Mouse (Mus musculus) ovary, postnatal 10 days (tissue): ENCODE data around the gene Gm38655.
A peak's percentile ranks its signal among the peaks of the same experiment; 100 is the strongest.
"Not testable (repeated sequence)": the region's sequence is repeated elsewhere in the genome, so short reads cannot be mapped to it uniquely, and the experiment has no call there.

Experiments
- DNase-seq: peaks from one replicate; pipeline ENCODE4 v3.0.0; 2022; ENCODE audit warnings: low spot score

Gene Gm38655

DNA sequence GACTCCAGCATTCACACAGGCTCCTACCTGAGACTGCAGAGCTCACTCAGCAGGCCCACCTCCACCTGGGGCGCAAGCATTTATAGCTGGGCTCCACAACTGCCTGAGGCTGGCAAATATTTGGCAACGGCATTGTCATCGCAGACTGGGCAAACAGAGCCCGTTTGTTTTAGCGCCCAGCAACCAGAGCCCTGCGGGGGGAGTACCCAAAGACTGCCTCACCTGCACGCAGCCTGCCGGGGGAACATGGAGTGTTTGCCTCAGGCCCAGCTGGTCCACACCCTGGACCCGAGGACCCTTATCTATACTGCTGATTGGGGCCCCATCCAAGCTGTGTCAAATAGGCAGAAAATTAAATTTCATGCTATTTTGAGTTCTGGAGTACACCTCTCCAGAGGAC, at the start of gene Gm38655:
Gm38655 (minus strand) TSS at position 61 of the 400 bp plus-strand sequence.
- no peak for DNase-seq

DNA sequence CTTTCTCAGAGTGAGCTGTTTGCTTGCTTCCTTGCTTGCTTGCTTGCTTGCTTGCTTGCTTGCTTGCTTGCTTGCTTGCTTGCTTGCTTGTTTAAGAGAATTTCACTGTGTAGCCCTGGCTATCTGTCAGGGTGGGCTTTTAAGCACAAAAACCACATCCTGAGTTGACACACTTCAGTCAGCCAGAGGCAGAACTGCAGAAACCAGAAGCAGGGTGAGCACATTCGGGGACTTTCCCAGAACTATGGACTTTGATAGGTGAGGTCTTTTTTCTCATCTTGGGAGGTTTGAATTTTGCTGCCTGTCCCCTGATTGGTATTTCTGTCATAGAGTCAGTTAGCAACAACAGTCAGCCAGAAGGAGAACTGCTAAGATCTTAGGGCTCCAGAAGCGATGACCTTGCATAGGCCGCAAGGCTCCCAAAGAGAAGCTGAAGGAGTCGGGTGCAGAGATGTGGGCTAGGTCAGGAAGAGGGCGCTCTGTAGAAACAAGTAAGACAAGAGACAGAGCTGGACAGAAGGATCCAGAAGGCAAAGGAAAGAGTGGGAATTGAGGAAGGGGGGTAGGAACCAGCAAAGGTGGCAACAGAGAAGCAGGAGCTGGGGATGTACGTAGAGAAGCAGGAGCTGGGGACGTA, 49.4 kb upstream of the Gm38655 start:
- no peak for DNase-seq

DNA sequence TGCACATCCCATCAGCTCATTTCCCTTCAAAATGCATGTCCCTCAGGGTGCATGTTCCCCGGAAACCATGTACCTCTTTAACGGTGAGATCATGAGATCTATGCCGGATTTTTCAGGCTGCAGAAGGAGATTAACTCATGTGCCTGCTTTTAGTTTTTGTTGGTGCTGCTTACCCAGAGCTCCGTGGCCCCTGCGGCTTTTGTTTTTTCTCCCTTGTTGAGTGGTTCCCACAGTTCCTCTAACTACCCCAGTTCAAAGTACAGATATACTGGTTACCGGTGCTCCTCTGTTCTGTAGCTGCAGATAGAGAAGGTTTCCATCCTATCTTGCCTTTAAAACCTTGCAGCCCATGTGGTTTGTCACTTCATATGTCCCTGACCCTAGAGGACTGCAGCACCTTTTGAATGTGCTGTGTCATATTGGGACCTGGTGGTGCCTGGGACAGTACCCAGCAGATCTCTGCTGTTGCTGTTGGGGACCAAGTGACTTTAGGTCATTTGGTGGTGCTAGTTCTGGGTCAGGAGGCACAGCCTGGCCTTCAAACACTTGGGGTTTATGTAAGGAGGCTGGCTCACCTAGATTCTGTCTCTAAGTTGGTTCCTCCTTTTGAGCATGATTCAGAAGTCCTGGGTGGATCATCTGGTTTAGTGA, 47.8 kb upstream of the Gm38655 start:
- DNase-seq: no peak

- DNase-seq: not testable (repeated sequence)
Observed at GRCm38 (mm10) chr17:25222504-25222940, 47.3 kb upstream of the Gm38655 start.

DNA sequence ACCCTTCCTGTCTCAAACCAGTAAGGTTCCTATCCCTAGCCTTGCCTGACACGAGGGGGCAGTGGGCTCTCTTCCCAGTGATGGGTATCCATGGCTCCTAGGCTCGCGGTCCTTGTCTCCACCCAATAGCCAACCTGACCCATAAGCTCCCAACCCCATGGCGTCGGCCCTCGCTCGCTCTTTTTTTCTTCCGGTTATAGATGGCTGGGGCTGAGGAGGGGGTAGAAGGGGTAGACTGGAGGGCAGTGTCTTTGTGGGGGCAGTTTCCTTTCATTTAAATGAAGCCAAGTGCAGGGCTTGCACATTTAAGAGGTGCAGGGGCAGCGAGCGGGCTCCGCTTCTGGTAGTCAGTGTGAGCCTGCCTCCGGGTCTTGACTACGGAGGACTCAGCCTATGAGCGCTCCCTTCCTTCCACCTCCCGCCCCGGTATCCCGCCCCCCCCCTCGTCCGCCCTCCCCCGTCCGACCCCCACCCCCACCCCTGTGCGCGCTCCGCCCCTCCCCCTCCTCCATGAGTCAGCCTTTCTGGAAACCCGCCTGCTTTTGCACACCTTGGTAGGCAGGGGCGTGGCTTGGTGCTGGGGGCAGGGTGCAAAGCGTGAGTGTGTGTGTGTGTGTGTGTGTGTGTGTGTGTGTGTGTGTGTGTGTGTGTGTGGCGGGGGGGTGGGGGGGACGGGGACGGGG, 46.7 kb upstream of the Gm38655 start:
- DNase-seq: no peak

DNA sequence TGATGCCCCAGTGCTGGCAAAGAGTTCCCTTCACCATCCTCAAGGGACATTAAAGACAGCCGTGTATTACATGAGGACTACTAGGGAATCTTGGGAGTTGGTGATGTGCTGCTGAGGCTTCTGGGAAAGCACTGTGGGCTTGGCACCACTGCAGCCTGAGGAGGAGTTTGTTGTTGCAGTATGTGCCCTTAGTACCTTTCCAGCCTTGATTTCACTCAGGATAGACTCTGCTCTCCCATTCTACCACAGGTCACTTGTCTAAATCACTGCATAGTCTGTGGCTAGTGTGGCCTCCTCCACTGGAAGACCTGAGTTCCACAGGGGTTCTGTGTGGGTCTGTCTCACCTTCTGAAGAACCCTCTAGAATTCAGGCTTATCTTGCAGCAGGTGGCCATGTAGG, 45.5 kb upstream of the Gm38655 start:
- DNase-seq: no peak

GRCm38 (mm10) chr17:25219492-25220295, 44.4 kb upstream of the Gm38655 start:
- no peak for DNase-seq

- DNase-seq: no peak
Observed at GRCm38 (mm10) chr17:25218967-25219366, 43.7 kb upstream of the Gm38655 start.

- no peak for DNase-seq
Observed at GRCm38 (mm10) chr17:25215431-25215830, 40.2 kb upstream of the Gm38655 start.

DNA sequence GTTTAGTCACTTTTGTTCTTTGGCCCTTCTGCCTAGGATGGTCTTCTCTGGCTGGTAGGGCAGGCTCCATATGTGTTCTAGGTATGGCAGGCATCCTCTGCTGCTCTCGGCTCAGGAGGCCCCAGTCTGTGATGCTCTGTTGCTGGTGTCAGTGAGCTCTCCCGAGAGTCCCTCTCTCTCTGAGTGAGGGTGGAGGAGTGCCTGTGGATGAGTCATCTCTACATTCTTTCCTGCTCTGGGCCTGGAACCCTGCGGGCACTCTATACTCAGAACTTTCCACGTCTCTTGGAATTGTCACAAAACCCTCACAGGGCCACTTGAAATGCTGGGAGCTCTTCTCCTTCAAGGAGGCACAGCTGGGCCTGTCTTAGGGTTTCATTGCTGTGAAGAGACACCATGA, 36.4 kb upstream of the Gm38655 start:
- DNase-seq: no peak

GRCm38 (mm10) chr17:25210680-25211466, 35.6 kb upstream of the Gm38655 start:
- no peak for DNase-seq

DNA sequence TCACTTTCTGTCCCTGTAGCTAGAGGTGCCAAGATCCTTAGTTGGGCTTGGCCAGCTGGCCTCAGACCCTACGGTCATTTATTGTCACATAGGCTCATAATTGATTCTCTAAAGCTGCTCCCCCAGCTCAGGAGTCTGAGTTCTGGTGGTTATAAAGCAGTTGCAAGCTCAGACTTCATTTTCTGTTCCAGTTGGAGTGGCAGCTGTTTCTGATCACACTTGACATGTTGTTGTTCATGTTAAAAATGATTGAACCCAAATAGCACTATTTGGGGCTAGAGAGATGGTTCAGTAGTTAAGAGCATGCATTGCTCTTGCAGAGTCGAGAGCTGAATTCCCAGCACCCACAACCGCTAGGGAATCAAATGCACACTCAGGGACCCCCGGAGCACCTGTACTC, 34.7 kb upstream of the Gm38655 start:
- no peak for DNase-seq

DNA sequence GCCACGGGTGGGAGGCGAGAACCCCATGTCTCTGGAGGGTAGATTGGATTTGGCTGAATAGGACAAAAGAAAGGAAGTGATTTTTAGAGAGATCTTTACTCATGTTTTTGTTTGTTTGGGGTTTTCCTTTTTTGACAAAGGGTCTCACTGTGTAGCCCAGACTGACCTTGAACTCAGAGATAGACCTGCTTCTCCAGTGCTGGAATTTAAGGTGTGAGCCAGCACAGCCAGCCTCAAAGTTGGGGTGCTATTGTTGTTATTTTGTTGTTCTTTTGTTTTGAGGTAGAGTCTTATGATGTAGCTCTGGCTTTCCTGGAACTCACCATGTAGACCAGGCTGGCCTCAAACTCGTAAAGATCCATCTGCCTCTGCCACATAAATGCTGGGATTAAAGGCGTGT, 27.1 kb upstream of the Gm38655 start:
- no peak for DNase-seq

- DNase-seq: no peak
Observed at GRCm38 (mm10) chr17:25189091-25189490, 13.8 kb upstream of the Gm38655 start.

DNA sequence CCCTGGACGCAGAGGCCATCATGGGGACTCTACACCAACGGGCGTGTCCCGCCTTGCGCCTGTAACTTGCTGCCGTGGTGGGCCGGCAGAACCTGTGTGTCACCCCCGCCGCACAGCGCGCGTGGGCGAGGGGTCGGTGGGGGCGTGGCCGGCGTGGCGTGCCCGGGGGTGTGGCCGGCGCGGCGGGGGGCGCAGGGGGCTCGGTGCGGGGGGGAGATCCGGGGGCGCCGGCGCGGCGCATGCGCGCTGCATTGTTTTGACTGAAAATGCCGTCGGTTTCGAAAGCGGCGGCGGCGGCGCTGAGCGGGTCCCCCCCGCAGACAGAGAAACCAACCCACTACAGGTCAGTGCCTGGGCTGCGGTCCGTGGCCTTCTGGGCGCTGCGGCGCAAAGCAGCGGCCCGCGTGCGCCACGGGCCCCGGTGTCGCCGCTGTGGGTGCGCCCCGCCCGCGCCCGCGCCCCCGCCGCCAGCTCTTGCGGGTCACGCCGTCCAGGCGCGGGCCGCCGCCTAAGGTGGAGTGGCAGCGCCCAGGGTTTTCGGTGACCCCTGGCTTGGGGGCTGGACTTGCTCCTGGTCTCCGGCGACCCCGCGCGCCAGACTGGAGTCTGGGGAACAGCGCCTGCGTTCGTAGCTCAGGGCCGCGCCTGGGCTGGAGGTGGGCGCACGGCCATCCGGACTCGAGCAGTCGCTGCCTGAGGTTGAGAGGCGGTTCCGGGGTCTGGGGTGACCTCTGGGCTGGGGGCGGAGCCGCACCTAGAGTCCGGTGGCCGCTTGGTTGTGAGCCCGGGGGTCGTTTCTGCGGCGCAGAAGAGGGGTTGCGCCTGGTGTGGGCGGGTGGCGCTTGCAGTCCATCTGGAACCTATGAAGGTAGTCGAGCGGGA, 13.1 kb upstream of the Gm38655 start, which contains the start of gene Unkl:
Unkl (plus strand) TSS at position 248 of the 882 bp plus-strand sequence.
- peak; percentile 55 for DNase-seq

GRCm38 (mm10) chr17:25187784-25188149, 12.5 kb upstream of the Gm38655 start:
- no peak for DNase-seq

GRCm38 (mm10) chr17:25184961-25185360, 9.7 kb upstream of the Gm38655 start:
- DNase-seq: no peak

DNA sequence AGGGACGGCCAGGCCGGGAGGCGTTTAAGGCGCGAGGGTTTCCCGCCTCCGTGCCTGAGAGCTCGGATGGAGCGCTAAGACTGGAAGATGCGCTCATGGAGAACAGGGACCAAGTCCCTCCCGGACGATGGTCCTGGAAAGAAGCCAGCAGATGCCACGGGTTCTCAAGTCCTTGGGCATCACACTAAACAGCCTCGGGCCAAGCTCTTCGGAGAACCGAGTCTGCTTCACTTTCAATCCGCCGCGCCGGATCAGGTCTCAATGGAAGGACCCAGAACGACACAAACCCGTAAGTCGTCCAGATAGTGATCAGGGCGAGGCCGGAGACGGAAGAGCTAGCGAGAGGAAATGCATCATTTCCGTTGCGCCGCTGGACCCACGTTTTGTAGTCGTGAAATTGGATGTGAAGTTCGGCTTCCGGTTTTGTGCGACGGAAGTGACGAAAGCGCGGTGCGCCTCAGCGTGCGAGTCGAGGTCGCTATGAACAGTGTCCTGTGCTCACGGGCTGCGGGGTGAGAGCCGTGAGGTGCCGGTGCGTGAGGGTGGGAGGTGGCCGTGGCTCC, 8.9 kb upstream of the Gm38655 start, which contains the start of gene BC003965:
BC003965 (plus strand) TSS at position 426 of the 563 bp plus-strand sequence.
- DNase-seq: peak; percentile 95

DNA sequence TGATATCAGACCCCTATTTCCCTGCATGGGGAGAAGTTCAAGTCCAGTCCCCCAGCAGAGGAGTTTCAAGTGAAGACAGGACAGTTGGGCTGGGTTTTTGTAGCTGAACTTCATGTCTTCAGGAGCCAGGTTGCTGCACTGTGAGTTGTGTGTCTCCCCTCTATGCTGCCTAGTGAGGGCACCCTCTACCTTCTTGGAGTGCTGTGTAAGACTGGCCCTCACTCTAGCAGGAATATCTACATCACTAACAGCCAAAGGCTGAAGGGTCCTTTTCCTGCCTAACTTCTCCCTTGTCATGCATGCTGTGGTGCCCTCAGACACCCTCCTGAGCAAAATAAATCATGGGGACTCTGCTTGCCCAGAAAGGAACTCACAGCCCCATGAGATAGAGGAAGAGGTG, 8.0 kb upstream of the Gm38655 start:
- no peak for DNase-seq

- DNase-seq: no peak
Observed at GRCm38 (mm10) chr17:25172558-25172957, 2.7 kb downstream of the Gm38655 start.
